Comparison of ENCODE assay signal across 48 mouse cellular contexts in genomic region chr9:119258785-119259184, GRCm38 (mm10). TPM values are rescaled to one million over a fixed set of nuclear protein-coding genes. Genes with fewer than 3 reads are reported as not detected.
"Had no signal": no experiment of that assay in that cellular context is flagged by ENCODE, and none has a peak within 500 bp of the region (broad histone marks: within the 10 kb centered on the region; RNA-seq: fewer than 3 reads in every experiment).

No protein-coding gene starts in this region.

- H3K27ac ChIP-seq: heart, embryonic 10.5 days; heart, embryonic 13.5 days; heart, embryonic 15.5 days; hindbrain, embryonic 10.5 days; hindbrain, embryonic 12.5 days; hindbrain, embryonic 13.5 days; hindbrain, embryonic 14.5 days; hindbrain, embryonic 15.5 days; hindbrain, postnatal 0 days; intestine, embryonic 15.5 days; kidney, embryonic 15.5 days; kidney, postnatal 0 days; layer of hippocampus, adult 2 months; left cerebral cortex, adult 2 months had no signal

- H3K4me1 ChIP-seq: heart, embryonic 10.5 days; heart, embryonic 12.5 days; heart, embryonic 13.5 days; heart, embryonic 15.5 days; hindbrain, embryonic 10.5 days; hindbrain, embryonic 12.5 days; hindbrain, embryonic 13.5 days; hindbrain, embryonic 15.5 days; intestine, embryonic 15.5 days; kidney, embryonic 15.5 days had no signal

- H3K27me3 ChIP-seq: heart, embryonic 12.5 days; heart, embryonic 13.5 days; heart, embryonic 15.5 days; hindbrain, embryonic 12.5 days; hindbrain, embryonic 13.5 days; hindbrain, embryonic 15.5 days; intestine, embryonic 15.5 days; kidney, embryonic 15.5 days had no signal

- H3K4me2 ChIP-seq: heart, embryonic 11.5 days; heart, embryonic 12.5 days; heart, embryonic 13.5 days; heart, embryonic 15.5 days; hindbrain, embryonic 12.5 days; hindbrain, embryonic 13.5 days; hindbrain, embryonic 14.5 days; hindbrain, embryonic 15.5 days; intestine, embryonic 15.5 days; kidney, embryonic 15.5 days had no signal

- H3K9me3 ChIP-seq: heart, embryonic 10.5 days; heart, embryonic 12.5 days; heart, embryonic 13.5 days; heart, embryonic 15.5 days; hindbrain, embryonic 10.5 days; hindbrain, embryonic 12.5 days; hindbrain, embryonic 13.5 days; hindbrain, embryonic 15.5 days; intestine, embryonic 15.5 days; kidney, embryonic 15.5 days had no signal

- H3K4me3 ChIP-seq: heart, embryonic 10.5 days; heart, embryonic 12.5 days; heart, embryonic 13.5 days; heart, embryonic 15.5 days; hindbrain, embryonic 10.5 days; hindbrain, embryonic 12.5 days; hindbrain, embryonic 13.5 days; hindbrain, embryonic 15.5 days; intestine, embryonic 15.5 days; kidney, embryonic 15.5 days; layer of hippocampus, adult 2 months; left cerebral cortex, adult 2 months had no signal

- H3K9ac ChIP-seq: heart, embryonic 12.5 days; heart, embryonic 13.5 days; heart, embryonic 15.5 days; hindbrain, embryonic 12.5 days; hindbrain, embryonic 13.5 days; hindbrain, embryonic 14.5 days; hindbrain, embryonic 15.5 days; intestine, embryonic 15.5 days; kidney, embryonic 15.5 days had no signal

- DNase-seq: heart, postnatal 10 days; heart, postnatal 14 days; heart, postnatal 36 days; heart, postnatal 4 days; kidney, adult 11 months; kidney, adult 18-20 months; kidney, adult 2 months; kidney, adult 8-10 months; kidney, adult 9 months; kidney, postnatal 10 days; kidney, postnatal 14 days; kidney, postnatal 25 days; kidney, postnatal 36 days; kidney, postnatal 4 days; layer of hippocampus, adult 9-11 months; layer of hippocampus, postnatal 36 days had no signal

RNA-seq across cellular contexts. Expression of gene Slc22a13, which starts 49.9 kb away (rescaled TPM):
- total RNA-seq: heart, postnatal 10 days; heart, postnatal 14 days; heart, postnatal 25 days; heart, postnatal 36 days; heart, postnatal 4 days; hematopoietic stem cell, adult 5-6 weeks; hindbrain, postnatal 0 days; layer of hippocampus, adult 18-20 months; layer of hippocampus, adult 2 months; layer of hippocampus, adult 8-10 months; layer of hippocampus, postnatal 10 days; layer of hippocampus, postnatal 25 days; left cerebral cortex, adult 18-20 months had no signal
- polyA plus RNA-seq: heart, embryonic 10.5 days; heart, embryonic 11.5 days; heart, embryonic 12.5 days; heart, embryonic 13.5 days; heart, embryonic 14.5 days; heart, embryonic 15.5 days; heart, embryonic 16.5 days; heart, postnatal 0 days; hindbrain, embryonic 10.5 days; hindbrain, embryonic 11.5 days; hindbrain, embryonic 13.5 days; hindbrain, embryonic 14.5 days; hindbrain, embryonic 15.5 days; hindbrain, embryonic 16.5 days; hindbrain, postnatal 0 days; inflammation-experienced regulatory T-cells, adult 6 months; intestine, embryonic 14.5 days; intestine, embryonic 15.5 days; intestine, embryonic 16.5 days; intestine, postnatal 0 days had no signal
